Comparison of ENCODE assay signal across 17 mouse cellular contexts in genomic region chr11:119152321-119152831, GRCm38 (mm10).
A peak's percentile ranks its signal among the peaks of the same experiment; 100 is the strongest.
DNase-seq lines count a peak whose midpoint lies in the region; ATAC-seq and TF ChIP-seq lines count a peak whose summit lies in the region.
"Had no signal": no experiment of that assay in that cellular context is flagged by ENCODE, and none has a peak within 500 bp of the region (broad histone marks: within the 10 kb centered on the region; RNA-seq: fewer than 3 reads in every experiment).

No protein-coding gene starts in this region.

- no peak for TF ChIP-seq POLR2A in myocyte (IDR thresholded peaks at IDR 0.05; ENCODE audit: insufficient read length, low read depth)

- no peak for DNase-seq in heart, postnatal 14 days
- no peak for DNase-seq in kidney, postnatal 0 days (ENCODE audit: low spot score)
- no peak for DNase-seq in kidney, postnatal 14 days
- DNase-seq in adrenal gland, postnatal 14 days = peak; percentile 79
- no peak for DNase-seq in embryo, embryonic 10.5 days (ENCODE audit: low spot score)
- no peak for DNase-seq in testis, postnatal 10 days (ENCODE audit: low spot score)
- DNase-seq: cerebellum, postnatal 10 days; gastrocnemius, postnatal 36 days; kidney, adult 18-20 months; lung, adult 2 months; thymus, adult 18-20 months had no signal

- H3K27me3 ChIP-seq in heart, embryonic 12.5 days (replicated peaks) = peaks cover 20% of the 10 kb centered on the region
- H3K27me3 ChIP-seq in kidney, postnatal 0 days (ENCODE audit: insufficient read depth, low read length) = no peaks in the 10 kb centered on the region
- no peaks in the 10 kb centered on the region for H3K27me3 ChIP-seq in myocyte (ENCODE audit: control insufficient read depth, insufficient read depth, insufficient read length)

- peak overlapping the region; percentile 58 for H3K27ac ChIP-seq in heart, embryonic 12.5 days (ENCODE audit: poor library complexity, severe bottlenecking)
- no peak overlapping the region for H3K27ac ChIP-seq in kidney, postnatal 0 days
- H3K27ac ChIP-seq: embryonic facial prominence, embryonic 12.5 days; limb, embryonic 13.5 days had no signal

- no peaks in the 10 kb centered on the region for H3K9me3 ChIP-seq in heart, embryonic 12.5 days (replicated peaks)
- no peaks in the 10 kb centered on the region for H3K9me3 ChIP-seq in kidney, postnatal 0 days (replicated peaks; ENCODE audit: low read length)
- H3K9me3 ChIP-seq: embryonic facial prominence, embryonic 12.5 days; limb, embryonic 13.5 days had no signal

- H3K36me3 ChIP-seq in heart, embryonic 12.5 days = peaks cover 71% of the 10 kb centered on the region
- 0 out of 2 replicates have a peak, but pooled peaks cover 17% of the 10 kb centered on the region for H3K36me3 ChIP-seq in kidney, postnatal 0 days (ENCODE audit: insufficient read depth, low read length)
- H3K36me3 ChIP-seq in myocyte (ENCODE audit: control insufficient read depth, insufficient read depth) = no peaks in the 10 kb centered on the region

- intact Hi-C loops in heart, postnatal 14 days (cut with DNase I) = no loop called here

- no peak overlapping the region for H3K4me3 ChIP-seq in heart, embryonic 12.5 days
- no peak overlapping the region for H3K4me3 ChIP-seq in kidney, postnatal 0 days (replicated peaks; ENCODE audit: low read depth, low read length)
- no peak overlapping the region for H3K4me3 ChIP-seq in myocyte
- H3K4me3 ChIP-seq: embryonic facial prominence, embryonic 12.5 days; limb, embryonic 13.5 days had no signal

- H3K79me2 ChIP-seq in myocyte (ENCODE audit: control insufficient read depth, insufficient read depth) = no peaks in the 10 kb centered on the region

- no peak overlapping the region; the same call in 1 of the 2 replicates for H3K4me2 ChIP-seq in heart, embryonic 12.5 days
- no peak overlapping the region for H3K4me2 ChIP-seq in kidney, postnatal 0 days (ENCODE audit: low read length)
- H3K4me2 ChIP-seq in myocyte (ENCODE audit: low read depth) = peak overlapping the region; percentile 64
- H3K4me2 ChIP-seq: embryonic facial prominence, embryonic 12.5 days; limb, embryonic 13.5 days had no signal

- H3ac ChIP-seq in myocyte (ENCODE audit: control insufficient read depth, insufficient read length) = no peak overlapping the region

- no peak overlapping the region for H3K9ac ChIP-seq in heart, embryonic 12.5 days
- H3K9ac ChIP-seq in kidney, postnatal 0 days (ENCODE audit: low read depth, low read length) = no peak overlapping the region
- H3K9ac ChIP-seq: embryonic facial prominence, embryonic 12.5 days; limb, embryonic 13.5 days had no signal

- TF ChIP-seq CTCF in kidney, postnatal 0 days (IDR thresholded peaks at IDR 0.05; ENCODE audit: low read depth) = no peak

- ATAC-seq in heart, embryonic 12.5 days (ENCODE audit: insufficient number of reproducible peaks, low FRiP score) = peak; percentile 30; the same call in 1 of the 2 replicates
- ATAC-seq in kidney, postnatal 0 days (replicated peaks; ENCODE audit: low FRiP score, low read depth) = peak; percentile 42; the same call in 1 of the 2 replicates
- ATAC-seq: CD4-positive, CD25-positive, alpha-beta regulatory T cell, adult 4 months; forebrain, embryonic 14.5 days had no signal

- 27% methylated on average over 14 of the region's 14 CpGs for WGBS in heart, embryonic 12.5 days
- WGBS in kidney, postnatal 0 days = 27% methylated on average over 14 of the region's 14 CpGs

- peaks cover 34% of the 10 kb centered on the region for H3K4me1 ChIP-seq in heart, embryonic 12.5 days (replicated peaks)
- peaks cover 10% of the 10 kb centered on the region; the same call in 1 of the 2 replicates for H3K4me1 ChIP-seq in kidney, postnatal 0 days (replicated peaks; ENCODE audit: insufficient read depth, low read length)

TF ChIP-seq in myocyte, 11 proteins besides CTCF, POLR2A, EP300 and RAD21:
- no peak for TF ChIP-seq E2F4 (IDR thresholded peaks at IDR 0.05; ENCODE audit: insufficient read depth)
- TF ChIP-seq MAX (IDR thresholded peaks at IDR 0.05; ENCODE audit: low read depth) = no peak
- no peak for TF ChIP-seq TCF12 (IDR thresholded peaks at IDR 0.05; ENCODE audit: insufficient read depth, poor library complexity, severe bottlenecking)
- no peak for TF ChIP-seq TCF3 (IDR thresholded peaks at IDR 0.05; ENCODE audit: insufficient read length, low read depth)
- peak in 1 of 3 experiments; percentile 22 for TF ChIP-seq MYOD1 (IDR thresholded peaks at IDR 0.05; ENCODE audit: control insufficient read depth in 1 of 3, insufficient read length in 2 of 3, low read depth in 2 of 3)
- TF ChIP-seq USF1 (IDR thresholded peaks at IDR 0.05; ENCODE audit: low read depth) = peak; percentile 57
- TF ChIP-seq POLR2AphosphoS2 (IDR thresholded peaks at IDR 0.05; ENCODE audit: insufficient read length, low read depth) = no peak
- TF ChIP-seq CEBPB (IDR thresholded peaks at IDR 0.05; ENCODE audit: insufficient read depth, poor library complexity, severe bottlenecking) = 0 out of 2 replicates have a peak, but pooled peaks have one; percentile 52
- TF ChIP-seq REST (IDR thresholded peaks at IDR 0.05; ENCODE audit: insufficient read depth, insufficient read length) = no peak
- no peak for TF ChIP-seq SRF (IDR thresholded peaks at IDR 0.05; ENCODE audit: control insufficient read depth, insufficient read length, low read depth)
- peak in 1 of 3 experiments; percentile 43 for TF ChIP-seq MYOG (IDR thresholded peaks at IDR 0.05; ENCODE audit: control insufficient read depth in 1 of 3, insufficient read depth in 1 of 3, insufficient read length in 2 of 3, low read depth in 2 of 3)
